9 mouse cellular contexts compared by ENCODE assay signal in the genomic region with DNA sequence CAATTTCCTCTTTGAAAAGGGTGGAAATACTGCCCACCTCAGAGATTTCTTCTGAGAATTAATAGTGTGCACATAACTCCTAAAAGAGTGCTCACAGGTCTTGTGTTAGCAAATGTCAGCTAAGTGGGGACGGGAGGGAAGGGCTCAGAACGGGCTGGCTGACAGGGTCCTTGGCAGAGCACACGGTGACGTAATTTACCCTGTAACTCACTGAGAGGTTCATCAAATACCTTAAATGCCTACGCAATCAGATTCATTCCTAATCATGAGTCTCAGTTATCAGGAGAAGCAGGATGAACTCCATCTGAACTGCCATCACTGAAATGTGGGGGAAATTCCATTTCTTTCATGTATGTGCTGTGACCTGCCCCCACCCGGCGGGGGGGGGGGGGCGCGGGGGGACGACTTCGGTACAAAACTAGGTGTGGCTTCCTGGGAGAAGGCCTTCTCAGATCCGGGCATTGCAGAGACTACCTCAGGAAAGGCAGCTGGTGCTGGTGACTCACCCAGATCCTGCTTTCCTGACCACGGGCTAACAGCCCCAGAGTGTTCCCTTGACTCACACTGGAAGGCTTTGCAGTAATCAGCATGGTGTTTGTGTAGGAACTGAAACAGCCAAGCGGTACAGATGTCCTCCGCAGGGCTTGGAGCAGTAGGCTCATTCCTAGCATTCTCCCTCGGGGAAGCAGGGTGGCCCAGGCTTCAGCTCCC.
DNase-seq lines count a peak whose midpoint lies in the region; TF ChIP-seq lines count a peak whose summit lies in the region.
"Had no signal": no experiment of that assay in that cellular context is flagged by ENCODE, and none has a peak within 500 bp of the region (broad histone marks: within the 10 kb centered on the region; RNA-seq: fewer than 3 reads in every experiment).

No protein-coding gene starts in this region.

- peak; percentile 9 for DNase-seq in cerebellum, adult 18-20 months
- no peak for DNase-seq in cerebellum, adult 11 months
- DNase-seq in ovary, adult 18-20 months (ENCODE audit: low spot score): peak; percentile 49
- no peak for DNase-seq in ovary, postnatal 10 days (ENCODE audit: low spot score)
- peak; percentile 70 to 89 for DNase-seq in heart, adult 18-20 months
- DNase-seq in layer of hippocampus, adult 2 months (ENCODE audit: low spot score in 2 of 2): peak; percentile 35 to 51
- DNase-seq in right cerebral cortex, postnatal 10 days (ENCODE audit: low spot score in 2 of 2): peak; percentile 29 to 44
- no peak for DNase-seq in liver

- no peak for TF ChIP-seq CTCF in layer of hippocampus, adult 2 months (conservative IDR thresholded peaks at IDR 0.05)

- H3K27ac ChIP-seq in layer of hippocampus, adult 2 months: peak overlapping the region; percentile 73
- H3K27ac ChIP-seq: midbrain, embryonic 12.5 days had no signal

- no peak overlapping the region for H3K4me3 ChIP-seq in layer of hippocampus, adult 2 months
- H3K4me3 ChIP-seq: midbrain, embryonic 12.5 days had no signal

Comparison
In these comparisons a context has a peak if more than half of its experiments do, and no peak if none do; other contexts are left out.
1. DNase-seq: peak in cerebellum, adult 18-20 months (2 of 2), ovary, adult 18-20 months (single experiment), heart, adult 18-20 months (2 of 2), layer of hippocampus, adult 2 months (2 of 2) and right cerebral cortex, postnatal 10 days (2 of 2); none in cerebellum, adult 11 months (single experiment), ovary, postnatal 10 days (single experiment) and liver (single experiment).